Mouse (Mus musculus): ENCODE data around the gene Gpr142. TPM values are rescaled to one million over a fixed set of nuclear protein-coding genes. Genes with fewer than 3 reads are reported as not detected.

The Gpr142 gene
- polyA plus RNA-seq, 1 experiment from 2014 or later: not detected

GRCm38 (mm10) chr11:114833166-114833565 is 34.4 kb downstream of the Gpr142 start:
- H3K9ac ChIP-seq (replicated peaks; ENCODE audit: low read length): no peak overlapping the region
- DNase-seq (peak; percentile 64), ATAC-seq (ENCODE audit: low FRiP score, low TSS enrichment) (no peak)
- 48% methylated on average over 5 of the region's 5 CpGs for WGBS
- no peaks in the 10 kb centered on the region for H3K9me3 ChIP-seq (ENCODE audit: control insufficient read depth, low read length)
- no peak overlapping the region for H3K4me3 ChIP-seq (replicated peaks; ENCODE audit: low read depth, low read length)
- H3K4me2 ChIP-seq (ENCODE audit: low read length): no peak overlapping the region
- H3K4me1 ChIP-seq (ENCODE audit: control insufficient read depth, insufficient read depth, low read length): peaks cover 8% of the 10 kb centered on the region
- H3K27me3 ChIP-seq (ENCODE audit: control insufficient read depth, insufficient read depth, low read length): no peaks in the 10 kb centered on the region
- no peaks in the 10 kb centered on the region for H3K36me3 ChIP-seq (ENCODE audit: control insufficient read depth, insufficient read depth, low read length)
- H3K27ac ChIP-seq (replicated peaks; ENCODE audit: low read depth, low read length): no peak overlapping the region

DNA sequence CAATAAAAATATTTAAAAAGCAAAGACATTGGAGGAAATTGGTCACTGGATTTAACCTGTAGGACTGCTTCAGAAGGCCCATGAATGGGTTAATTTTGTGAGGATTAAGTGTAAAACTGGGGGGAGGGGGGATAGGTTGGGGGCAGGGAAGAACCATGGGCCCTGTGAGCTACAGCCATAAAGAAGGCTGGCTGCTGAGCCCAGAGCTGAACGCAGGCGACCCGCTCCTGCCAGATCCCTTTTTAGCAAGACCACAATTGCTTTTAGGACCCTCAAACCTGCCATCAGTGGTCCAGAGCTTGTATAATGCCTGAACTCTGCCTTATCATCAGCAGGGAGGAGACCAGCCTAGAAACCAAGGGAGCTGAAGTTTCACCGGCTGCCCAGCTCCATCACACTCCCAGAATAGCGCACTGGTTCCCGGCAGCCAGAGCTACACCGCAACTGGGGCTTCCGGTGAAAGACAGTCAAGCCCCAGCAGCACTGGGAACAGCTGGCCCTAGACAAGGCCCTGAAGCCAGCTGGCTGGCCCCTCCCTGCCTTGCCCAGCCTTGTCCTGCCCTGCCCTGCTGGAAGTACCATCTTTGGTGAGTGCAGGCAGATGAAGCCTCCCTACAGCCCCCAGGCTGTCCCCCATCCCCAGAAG is 45.2 kb downstream of the Gpr142 start:
- no peaks in the 10 kb centered on the region for H3K36me3 ChIP-seq (ENCODE audit: control insufficient read depth, insufficient read depth, low read length)
- H3K9me3 ChIP-seq (ENCODE audit: control insufficient read depth, low read length): no peaks in the 10 kb centered on the region
- 0 out of 2 replicates have a peak, but pooled peaks cover 8% of the 10 kb centered on the region for H3K4me1 ChIP-seq (ENCODE audit: control insufficient read depth, insufficient read depth, low read length)
- ATAC-seq (ENCODE audit: low FRiP score, low TSS enrichment) (no peak), DNase-seq (peak; percentile 38)
- 0 out of 2 replicates have a peak overlapping the region, but pooled peaks have one; percentile 0 for H3K9ac ChIP-seq (replicated peaks; ENCODE audit: low read length)
- peaks cover 1% of the 10 kb centered on the region; the same call in 1 of the 2 replicates for H3K27me3 ChIP-seq (ENCODE audit: control insufficient read depth, insufficient read depth, low read length)
- no peak overlapping the region for H3K4me2 ChIP-seq (ENCODE audit: low read length)
- 6% methylated on average over 8 of the region's 8 CpGs for WGBS
- H3K4me3 ChIP-seq (replicated peaks; ENCODE audit: low read depth, low read length): no peak overlapping the region
- H3K27ac ChIP-seq (replicated peaks; ENCODE audit: low read depth, low read length): peak overlapping the region; percentile 49; the same call in 1 of the 2 replicates

DNA sequence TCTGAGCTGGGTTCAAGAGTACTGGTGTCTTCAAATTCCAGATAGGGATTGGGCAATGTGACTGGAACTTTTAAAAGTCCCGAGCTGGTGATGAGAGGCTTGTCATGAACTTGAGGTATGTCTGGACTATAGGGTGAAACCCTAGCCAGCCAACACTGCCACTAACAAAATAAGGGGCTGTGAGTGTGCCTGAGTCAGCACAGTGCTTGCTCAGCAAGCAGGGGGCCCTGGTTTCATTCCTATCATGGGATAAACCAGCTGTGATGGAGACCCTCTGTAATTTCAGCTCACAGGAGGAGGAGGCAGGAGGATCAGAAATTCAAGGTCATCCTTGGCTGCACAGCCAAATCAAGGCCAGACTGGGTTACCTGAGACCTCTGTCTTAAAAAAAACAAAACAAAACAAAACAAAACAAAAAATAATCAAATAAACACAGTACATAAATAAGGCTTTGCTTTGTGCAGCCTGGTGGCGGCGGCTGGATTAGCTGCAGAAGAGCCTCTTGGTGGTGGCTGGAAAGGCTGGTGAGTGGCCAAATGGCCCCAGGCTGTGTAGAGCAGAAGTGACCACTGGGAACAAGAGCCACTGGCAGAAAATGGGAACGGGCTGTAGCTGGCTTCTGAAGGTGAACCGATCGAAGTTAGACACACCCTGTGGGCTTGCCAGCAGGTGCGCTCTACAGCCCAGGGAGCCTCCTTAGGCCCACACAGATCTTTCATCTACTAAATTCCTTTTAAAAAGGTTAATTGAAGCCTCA is 45.9 kb downstream of the Gpr142 start:
- H3K27ac ChIP-seq (replicated peaks; ENCODE audit: low read depth, low read length): no peak overlapping the region
- 66% methylated on average over 7 of the region's 7 CpGs for WGBS

DNA sequence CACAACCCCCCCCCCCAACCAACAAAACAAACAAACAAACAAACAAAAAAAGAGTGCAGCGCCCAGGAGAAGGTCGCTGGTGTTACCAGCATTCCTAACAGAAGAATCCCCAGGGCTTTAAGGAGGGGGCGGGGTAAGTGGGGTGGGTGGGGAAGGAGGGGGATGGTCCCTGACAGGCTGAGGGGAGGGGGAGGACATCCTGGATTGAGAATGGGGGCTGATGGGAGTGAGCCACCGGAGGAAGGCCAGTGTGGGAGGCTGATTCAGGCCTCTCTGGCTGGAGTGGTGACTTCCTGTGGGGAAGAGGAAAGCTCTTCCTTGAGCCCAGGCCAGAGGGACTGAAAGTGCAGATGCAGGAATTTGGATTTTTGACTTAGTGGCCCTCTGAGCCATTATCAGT is 47.6 kb downstream of the Gpr142 start:
- peaks cover 16% of the 10 kb centered on the region; the same call in 1 of the 2 replicates for H3K4me1 ChIP-seq (ENCODE audit: control insufficient read depth, insufficient read depth, low read length)
- no peak overlapping the region for H3K27ac ChIP-seq (replicated peaks; ENCODE audit: low read depth, low read length)
- DNase-seq: no peak
- no peak for ATAC-seq (ENCODE audit: low FRiP score, low TSS enrichment)
- H3K27me3 ChIP-seq (ENCODE audit: control insufficient read depth, insufficient read depth, low read length): peaks cover 25% of the 10 kb centered on the region
- no peak overlapping the region for H3K4me3 ChIP-seq (replicated peaks; ENCODE audit: low read depth, low read length)
- H3K9ac ChIP-seq (replicated peaks; ENCODE audit: low read length): no peak overlapping the region
- H3K4me2 ChIP-seq (ENCODE audit: low read length): no peak overlapping the region
- H3K36me3 ChIP-seq (ENCODE audit: control insufficient read depth, insufficient read depth, low read length): no peaks in the 10 kb centered on the region
- no peaks in the 10 kb centered on the region for H3K9me3 ChIP-seq (ENCODE audit: control insufficient read depth, low read length)
- WGBS: 82% methylated on average over 4 of the region's 4 CpGs

More for the DNA sequence above, 45.9 kb downstream of the Gpr142 start:
- Histone ChIP-seq H3K4me3 (replicated peaks; ENCODE audit: low read depth, low read length) (no peak overlapping the region), H3K4me1 (ENCODE audit: control insufficient read depth, insufficient read depth, low read length) (0 out of 2 replicates have a peak, but pooled peaks cover 8% of the 10 kb centered on the region), H3K36me3 (ENCODE audit: control insufficient read depth, insufficient read depth, low read length) (no peaks in the 10 kb centered on the region), H3K4me2 (ENCODE audit: low read length) (no peak overlapping the region), H3K9me3 (ENCODE audit: control insufficient read depth, low read length) (no peaks in the 10 kb centered on the region), H3K27me3 (ENCODE audit: control insufficient read depth, insufficient read depth, low read length) (peaks cover 8% of the 10 kb centered on the region), H3K9ac (replicated peaks; ENCODE audit: low read length) (0 out of 2 replicates have a peak overlapping the region, but pooled peaks have one; percentile 0)
- DNase-seq (no peak), ATAC-seq (ENCODE audit: low FRiP score, low TSS enrichment) (no peak)

DNA sequence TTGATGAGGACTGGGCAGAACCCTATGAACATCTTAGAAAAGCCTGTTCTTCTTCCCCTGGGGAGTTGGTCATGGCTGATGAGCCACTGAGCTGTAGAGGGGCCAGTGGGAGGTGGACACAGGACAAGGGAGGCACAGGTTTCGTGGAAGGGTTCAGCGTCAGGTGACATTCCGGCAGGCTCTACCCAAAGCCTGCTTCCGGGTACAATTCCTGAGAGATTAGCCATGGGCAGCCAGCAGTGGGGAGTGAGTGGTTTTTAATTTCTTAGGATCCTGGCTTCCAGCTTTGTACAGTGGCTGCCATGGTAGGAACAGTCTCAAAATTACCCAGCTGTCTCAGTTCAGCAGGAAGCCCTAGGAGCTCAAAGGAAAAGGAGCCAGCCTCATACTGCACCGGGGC is 48.3 kb downstream of the Gpr142 start:
- 85% methylated on average over 5 of the region's 5 CpGs for WGBS

DNA sequence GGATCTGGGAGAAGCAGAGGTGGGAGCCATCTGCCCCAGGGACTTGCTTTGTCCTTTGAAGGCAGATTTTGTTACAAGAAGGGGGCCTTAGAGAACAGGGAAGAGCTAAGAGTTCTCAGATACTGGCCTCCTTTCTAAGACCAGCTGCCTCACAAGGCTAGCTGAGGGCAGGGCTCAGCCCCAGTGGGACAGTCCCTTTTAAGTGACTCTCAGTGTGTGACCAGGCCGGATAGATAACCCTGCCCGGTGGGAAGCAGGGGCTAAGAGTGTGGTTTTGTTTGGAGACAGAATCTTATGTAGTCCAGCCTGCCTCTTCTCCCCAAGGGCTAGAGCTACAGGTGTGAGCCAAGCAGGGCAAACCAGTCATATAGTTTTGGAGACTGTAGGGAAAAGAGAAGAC is 50.8 kb downstream of the Gpr142 start:
- Histone ChIP-seq H3K4me1 (ENCODE audit: control insufficient read depth, insufficient read depth, low read length) (peaks cover 17% of the 10 kb centered on the region), H3K9me3 (ENCODE audit: control insufficient read depth, low read length) (no peaks in the 10 kb centered on the region), H3K9ac (replicated peaks; ENCODE audit: low read length) (no peak overlapping the region), H3K27ac (replicated peaks; ENCODE audit: low read depth, low read length) (no peak overlapping the region), H3K4me2 (ENCODE audit: low read length) (no peak overlapping the region), H3K4me3 (replicated peaks; ENCODE audit: low read depth, low read length) (no peak overlapping the region), H3K27me3 (ENCODE audit: control insufficient read depth, insufficient read depth, low read length) (peaks cover 50% of the 10 kb centered on the region), H3K36me3 (ENCODE audit: control insufficient read depth, insufficient read depth, low read length) (no peaks in the 10 kb centered on the region)
- ATAC-seq (ENCODE audit: low FRiP score, low TSS enrichment) (no peak), DNase-seq (no peak)
- 6% methylated on average over 2 of the region's 2 CpGs for WGBS

More for the DNA sequence above, 48.3 kb downstream of the Gpr142 start:
- H3K27ac ChIP-seq (replicated peaks; ENCODE audit: low read depth, low read length): no peak overlapping the region
- H3K9ac ChIP-seq (replicated peaks; ENCODE audit: low read length): no peak overlapping the region
- no peak overlapping the region for H3K4me2 ChIP-seq (ENCODE audit: low read length)
- H3K4me3 ChIP-seq (replicated peaks; ENCODE audit: low read depth, low read length): no peak overlapping the region
- peaks cover 22% of the 10 kb centered on the region for H3K4me1 ChIP-seq (ENCODE audit: control insufficient read depth, insufficient read depth, low read length)
- no peak for ATAC-seq (ENCODE audit: low FRiP score, low TSS enrichment)
- H3K36me3 ChIP-seq (ENCODE audit: control insufficient read depth, insufficient read depth, low read length): no peaks in the 10 kb centered on the region
- no peaks in the 10 kb centered on the region for H3K9me3 ChIP-seq (ENCODE audit: control insufficient read depth, low read length)
- no peak for DNase-seq
- peaks cover 32% of the 10 kb centered on the region for H3K27me3 ChIP-seq (ENCODE audit: control insufficient read depth, insufficient read depth, low read length)

DNA sequence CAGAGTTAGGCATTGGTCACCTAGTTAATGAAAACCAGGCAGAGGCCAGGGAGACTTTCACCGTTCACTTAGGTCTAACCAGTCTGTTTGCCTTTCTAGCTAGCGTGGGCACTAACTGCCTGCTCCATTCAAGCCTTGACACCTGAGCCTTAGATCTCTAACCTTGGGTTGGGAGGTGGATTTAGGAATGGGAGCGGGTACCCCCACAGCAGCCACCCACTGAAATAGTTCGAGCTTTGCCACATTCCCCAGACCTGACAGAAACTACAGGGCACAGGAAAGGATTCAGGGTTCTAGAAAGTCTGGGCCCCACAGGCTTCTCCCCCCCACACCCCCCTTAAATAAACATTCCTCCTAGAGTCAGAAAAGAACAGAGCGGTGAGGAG is 51.3 kb downstream of the Gpr142 start:
- H3K4me3 ChIP-seq (replicated peaks; ENCODE audit: low read depth, low read length): no peak overlapping the region
- DNase-seq: no peak
- ATAC-seq (ENCODE audit: low FRiP score, low TSS enrichment): no peak
- peaks cover 17% of the 10 kb centered on the region for H3K4me1 ChIP-seq (ENCODE audit: control insufficient read depth, insufficient read depth, low read length)
- peak overlapping the region; percentile 97; the same call in 1 of the 2 replicates for H3K4me2 ChIP-seq (ENCODE audit: low read length)
- peaks cover 50% of the 10 kb centered on the region for H3K27me3 ChIP-seq (ENCODE audit: control insufficient read depth, insufficient read depth, low read length)
- H3K36me3 ChIP-seq (ENCODE audit: control insufficient read depth, insufficient read depth, low read length): no peaks in the 10 kb centered on the region
- H3K27ac ChIP-seq (replicated peaks; ENCODE audit: low read depth, low read length): no peak overlapping the region
- WGBS: 16% methylated on average over 5 of the region's 5 CpGs
- H3K9me3 ChIP-seq (ENCODE audit: control insufficient read depth, low read length): no peaks in the 10 kb centered on the region
- H3K9ac ChIP-seq (replicated peaks; ENCODE audit: low read length): no peak overlapping the region

DNA sequence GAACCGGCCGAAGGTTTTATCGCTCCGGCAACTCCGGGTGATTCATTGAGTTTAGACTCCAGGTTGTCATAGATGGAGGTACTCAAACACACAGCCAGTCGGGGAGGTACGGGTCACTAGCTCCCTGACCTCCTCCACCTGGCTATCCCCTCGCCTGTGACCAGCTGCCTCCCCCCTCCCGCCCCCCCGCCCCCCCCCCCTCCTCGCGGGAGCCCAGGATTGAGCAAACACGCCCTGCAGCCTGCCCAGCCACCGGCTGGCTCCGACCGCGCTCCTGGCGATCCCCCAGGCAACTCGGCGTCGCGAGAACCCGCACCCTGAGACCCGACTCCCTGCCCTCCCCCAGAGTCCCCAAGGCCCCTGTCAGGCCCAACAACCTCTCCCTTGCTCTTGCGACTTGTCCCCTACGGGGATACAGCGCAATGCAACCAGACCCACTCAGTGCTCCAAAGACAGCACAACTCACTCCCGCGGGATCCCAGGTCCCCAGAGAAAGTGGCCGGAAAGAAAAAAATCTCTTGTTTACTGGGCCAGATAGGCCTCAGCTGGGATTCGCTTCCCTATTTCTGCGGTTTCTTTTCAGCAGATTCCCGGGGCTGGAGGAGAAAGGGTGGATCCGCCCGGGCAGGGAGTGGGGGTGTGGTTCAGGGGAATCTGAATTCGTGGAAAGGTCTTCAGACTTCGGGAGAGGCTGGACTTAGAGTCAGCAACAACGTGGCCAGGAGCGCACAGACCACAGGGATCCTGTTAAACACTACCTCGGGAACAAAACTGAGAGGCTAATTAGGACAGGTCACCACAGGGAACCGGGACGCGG is 51.9 kb downstream of the Gpr142 start, which contains the start of gene Gprc5c:
Gene Gprc5c, plus strand, starts transcription at position 701 of the 817 bp plus-strand sequence.
- Histone ChIP-seq H3K36me3 (ENCODE audit: control insufficient read depth, insufficient read depth, low read length) (no peaks in the 10 kb centered on the region), H3K27me3 (ENCODE audit: control insufficient read depth, insufficient read depth, low read length) (peaks cover 50% of the 10 kb centered on the region), H3K4me3 (replicated peaks; ENCODE audit: low read depth, low read length) (peak within 1 kb of the TSS; percentile 52), H3K27ac (replicated peaks; ENCODE audit: low read depth, low read length) (no peak within 1 kb of the TSS), H3K9ac (replicated peaks; ENCODE audit: low read length) (peak within 1 kb of the TSS; percentile 51), H3K9me3 (ENCODE audit: control insufficient read depth, low read length) (no peaks in the 10 kb centered on the region), H3K4me1 (ENCODE audit: control insufficient read depth, insufficient read depth, low read length) (peaks cover 17% of the 10 kb centered on the region), H3K4me2 (ENCODE audit: low read length) (peak within 1 kb of the TSS; percentile 97)
- DNase-seq (peak; percentile 53), ATAC-seq (ENCODE audit: low FRiP score, low TSS enrichment) (no peak)
- WGBS: under 1% methylated on average over 38 of the region's 43 CpGs
